Mouse (Mus musculus): ENCODE results near the gene Intu. TPM values are rescaled to one million over a fixed set of nuclear protein-coding genes. Genes with fewer than 3 reads are reported as not detected.
A peak's percentile ranks its signal among the peaks of the same experiment; 100 is the strongest.

The Intu gene
- 3.6 and 4.3 TPM in 2 replicates for total RNA-seq (2021)
- long read RNA-seq, partial matches to known transcripts, result 1 of 2 reads
- long read RNA-seq, other reads (novel, unspliced or antisense), result 1 of 2 reads

DNA sequence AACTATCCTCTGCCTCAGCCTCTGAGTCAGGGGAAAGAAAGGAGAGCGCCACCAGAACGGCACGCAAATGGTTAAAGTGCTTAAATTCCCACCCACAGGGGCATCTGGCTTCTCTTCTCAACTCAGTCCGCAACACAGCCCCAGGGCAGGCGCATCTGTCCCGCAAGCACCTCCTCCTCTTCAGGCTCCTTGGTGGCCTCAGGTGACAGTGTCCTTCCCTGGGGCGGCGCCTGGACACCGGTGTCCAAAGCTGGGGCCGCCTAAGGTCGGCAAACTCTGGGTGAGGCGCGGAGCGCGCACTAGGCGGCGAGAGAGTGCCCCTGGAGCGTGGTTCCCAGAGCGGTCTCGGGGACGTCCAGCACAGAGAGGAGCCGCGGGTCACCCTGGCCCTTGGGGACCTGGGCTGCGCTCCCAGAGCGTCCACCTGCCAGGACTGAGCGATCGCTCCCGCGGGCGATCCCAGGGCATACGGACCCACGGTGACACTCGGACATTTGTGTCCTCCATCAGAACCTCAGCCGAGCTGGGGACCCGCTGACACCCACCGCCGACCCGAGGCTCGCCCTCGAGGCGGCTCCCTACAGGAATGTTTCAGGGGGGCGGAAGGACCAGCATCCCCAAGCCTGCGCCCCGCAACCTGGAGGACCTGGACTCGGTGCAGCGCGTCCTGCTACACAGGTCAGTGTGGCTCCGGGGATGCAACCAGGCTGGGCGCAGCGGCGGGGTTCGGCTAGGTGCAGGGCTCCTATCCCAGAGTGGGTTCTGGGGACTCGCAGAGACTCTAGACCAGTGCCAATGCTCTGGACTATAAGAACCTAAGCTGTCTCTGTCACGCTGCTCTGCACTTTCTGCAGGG, at the start of gene Intu:
Gene Intu, plus strand, starts transcription at position 1 of the 856 bp plus-strand sequence.
- DNase-seq, result peak; percentile 68

- DNase-seq, result no peak
Measured at GRCm38 (mm10) chr3:40483221-40483654, 47.8 kb upstream of the Intu start.

GRCm38 (mm10) chr3:40487381-40487780, 43.7 kb upstream of the Intu start:
- DNase-seq, result no peak

- no peak for DNase-seq
Measured at GRCm38 (mm10) chr3:40491742-40492141, 39.3 kb upstream of the Intu start.

DNA sequence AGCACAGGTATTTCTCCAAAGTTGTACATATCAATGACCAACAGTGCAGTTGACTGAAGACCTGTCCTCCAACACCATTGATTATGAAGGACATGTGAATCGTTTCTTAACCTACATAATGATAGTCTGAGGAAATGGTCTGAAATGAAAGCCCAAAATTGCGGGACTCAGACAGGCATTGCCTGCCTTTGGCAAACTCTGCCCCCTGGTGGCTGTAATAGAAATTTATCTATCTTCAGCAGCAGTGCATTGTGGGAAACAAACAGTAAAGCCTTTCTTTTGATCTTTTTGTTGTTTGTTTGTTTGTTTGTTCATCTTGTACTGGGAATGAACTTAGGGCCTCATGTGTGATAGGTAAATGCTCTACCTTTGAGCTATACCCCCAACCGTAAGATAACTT, 32.2 kb upstream of the Intu start:
- no peak for DNase-seq

GRCm38 (mm10) chr3:40500157-40500808, 30.8 kb upstream of the Intu start:
- DNase-seq, result no peak

- DNase-seq, result no peak
Measured at GRCm38 (mm10) chr3:40504377-40504776, 26.7 kb upstream of the Intu start.

- no peak for DNase-seq
Measured at GRCm38 (mm10) chr3:40505451-40506014, 25.6 kb upstream of the Intu start.

GRCm38 (mm10) chr3:40508927-40509576, 22.0 kb upstream of the Intu start:
- DNase-seq, result no peak

- DNase-seq, result peak; percentile 55
Measured at GRCm38 (mm10) chr3:40510567-40510966, 20.5 kb upstream of the Intu start.

GRCm38 (mm10) chr3:40512936-40513829, 17.9 kb upstream of the Intu start:
- DNase-seq, result no peak

- DNase-seq, result no peak
Measured at GRCm38 (mm10) chr3:40518240-40518639, 12.8 kb upstream of the Intu start.

DNA sequence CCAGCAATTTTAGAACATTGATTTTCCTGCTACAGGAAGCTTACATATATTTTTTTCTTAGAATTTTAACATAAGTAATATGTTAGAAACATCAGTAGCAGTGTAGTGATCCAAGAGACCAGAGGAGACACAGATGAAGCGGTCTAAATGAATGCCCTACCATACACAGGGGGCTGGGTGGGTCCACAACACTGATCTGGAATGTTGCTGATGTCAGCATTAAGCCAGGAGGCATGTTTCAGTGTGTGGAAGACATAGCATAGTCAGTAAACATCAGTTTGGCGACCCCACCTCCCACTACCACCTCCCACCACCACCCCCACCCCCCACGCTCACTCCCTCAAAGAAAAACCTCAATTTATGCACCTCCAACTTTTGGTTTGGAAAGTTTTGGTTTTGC, 11.5 kb upstream of the Intu start:
- DNase-seq, result no peak

- no peak for DNase-seq
Measured at GRCm38 (mm10) chr3:40520567-40520966, 10.5 kb upstream of the Intu start.

DNA sequence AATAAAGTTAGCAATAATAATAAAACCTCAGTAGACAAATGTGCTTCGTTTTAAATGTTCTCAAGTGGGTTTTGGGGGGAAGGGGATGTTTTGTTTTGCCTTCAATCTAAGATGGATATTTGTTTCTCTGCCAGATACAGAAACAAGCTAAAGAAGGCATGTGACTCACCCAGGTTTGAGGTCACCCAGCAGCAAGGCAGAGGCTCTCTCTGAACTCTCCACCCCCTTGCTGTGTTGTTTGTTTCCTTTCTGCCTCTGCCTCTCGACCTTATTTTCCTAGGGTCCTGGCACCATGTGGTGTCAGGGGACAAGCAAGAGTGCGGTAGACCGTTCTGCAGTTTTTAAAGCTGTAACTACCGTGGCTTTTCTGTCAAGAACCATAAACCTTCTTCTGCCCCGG, 8.6 kb upstream of the Intu start:
- no peak for DNase-seq

DNA sequence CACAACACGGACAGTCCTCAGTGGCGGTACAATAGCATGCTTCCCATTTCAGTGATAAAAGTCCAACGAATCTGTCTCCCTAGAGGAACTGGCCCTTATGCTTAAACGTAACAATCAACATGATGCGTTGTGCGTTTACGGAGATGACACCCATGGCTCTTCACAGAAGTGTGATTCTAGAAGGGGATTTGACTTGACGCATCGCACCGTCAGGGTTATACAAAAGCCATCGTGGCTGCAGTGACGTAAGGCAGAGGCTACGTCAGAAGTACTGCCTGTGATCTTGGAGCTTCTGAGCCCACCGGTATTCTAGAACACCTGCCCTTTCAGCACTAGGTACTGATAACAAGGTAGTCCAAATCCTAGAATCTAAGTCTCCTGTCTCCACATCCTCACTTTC, 8.2 kb upstream of the Intu start:
- no peak for DNase-seq

GRCm38 (mm10) chr3:40523371-40523783, 7.7 kb upstream of the Intu start:
- DNase-seq, result no peak

GRCm38 (mm10) chr3:40524841-40525240, 6.2 kb upstream of the Intu start:
- DNase-seq, result no peak

DNA sequence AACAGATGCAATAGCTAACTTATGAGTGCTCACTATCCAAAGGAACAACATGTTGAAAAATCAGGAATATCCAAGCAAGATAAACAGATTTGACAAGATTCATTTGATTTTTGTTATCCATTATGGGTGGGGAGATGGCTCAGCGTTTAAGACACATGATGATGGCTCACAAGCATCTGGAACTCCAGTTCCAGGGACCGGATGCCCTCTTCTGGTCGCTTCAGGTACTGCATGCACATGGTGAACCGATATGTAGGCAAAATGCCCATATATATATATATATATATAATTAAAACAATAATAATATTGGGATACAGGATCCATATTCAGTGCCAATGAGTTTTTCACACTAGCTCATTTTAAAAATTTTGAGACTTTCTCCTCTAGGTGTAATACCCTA, 5.7 kb upstream of the Intu start:
- DNase-seq, result peak; percentile 60

- DNase-seq, result no peak
Measured at GRCm38 (mm10) chr3:40526095-40526494, 5.0 kb upstream of the Intu start.

DNA sequence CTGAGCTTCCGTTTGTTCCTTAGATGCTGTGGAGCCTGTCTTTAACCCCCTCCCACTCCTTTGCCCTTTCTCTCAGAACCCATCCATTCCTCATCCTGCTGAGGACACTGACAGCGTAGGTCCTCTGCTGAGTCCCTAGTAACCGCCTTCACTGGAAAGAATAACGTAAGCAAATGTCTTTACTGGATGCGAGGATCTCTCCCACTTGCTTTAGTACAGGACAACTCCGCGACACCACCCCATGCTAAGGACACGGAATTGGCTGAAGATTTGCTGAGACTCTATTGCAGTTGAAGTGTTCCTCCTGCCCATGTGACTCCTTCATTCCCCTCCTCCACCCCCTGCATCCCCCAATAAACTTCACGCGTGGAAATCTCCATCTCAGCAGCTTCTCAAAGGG, 3.9 kb upstream of the Intu start:
- no peak for DNase-seq
